Mouse (Mus musculus) embryonic facial prominence, embryonic 11.5 days (tissue): ENCODE results near the gene Limk2. TPM values are rescaled to one million over a fixed set of nuclear protein-coding genes. Genes with fewer than 3 reads are reported as not detected.

Source experiments
- ATAC-seq: fragments of 200-750 bp; cut with Nextera tagmentation; replicated peaks from 2 replicates; pipeline ENCODE4 v1.8.0; 2017; ENCODE audit warnings: low read depth; ENCODE audit not compliant: insufficient number of reproducible peaks, low FRiP score, low TSS enrichment
- DNase-seq: peaks from one replicate; pipeline ENCODE4 v3.0.0-alpha.2; 2015; ENCODE audit warnings: low spot score
- H3K27ac ChIP-seq: fragments of 300-500 bp; sonication (generic); replicated peaks from 2 replicates; pipeline ENCODE4 v1.5.1; 2014; ENCODE audit warnings: mild to moderate bottlenecking, low read depth, low read length, control low read depth
- H3K27me3 ChIP-seq: fragments of 300-500 bp; sonication (generic); 2 replicates; pipeline ENCODE4 v1.6.1; 2014; ENCODE audit warnings: mild to moderate bottlenecking, low read length, moderate library complexity, mixed read lengths; ENCODE audit not compliant: control insufficient read depth, insufficient read depth
- H3K36me3 ChIP-seq: fragments of 300-500 bp; sonication (generic); replicated peaks from 2 replicates; pipeline ENCODE4 v1.6.1; 2014; ENCODE audit warnings: low read depth, mild to moderate bottlenecking, low read length, moderate library complexity, mixed read lengths; ENCODE audit not compliant: control insufficient read depth, insufficient read depth
- H3K4me1 ChIP-seq: fragments of 300-500 bp; sonication (generic); 2 replicates; pipeline ENCODE4 v1.6.1; 2014; ENCODE audit warnings: low read length, mixed read lengths; ENCODE audit not compliant: control insufficient read depth, insufficient read depth
- H3K4me2 ChIP-seq: fragments of 300-500 bp; sonication (generic); 2 replicates; pipeline ENCODE4 v1.6.1; 2014; ENCODE audit warnings: low read depth, mild to moderate bottlenecking, control low read depth, low read length, moderate library complexity
- H3K4me3 ChIP-seq: fragments of 300-500 bp; sonication (generic); 2 replicates; pipeline ENCODE4 v1.5.1; 2014; ENCODE audit warnings: low read depth, low read length, control low read depth
- H3K9ac ChIP-seq: fragments of 300-500 bp; sonication (generic); replicated peaks from 2 replicates; pipeline ENCODE4 v1.6.1; 2014; ENCODE audit warnings: mild to moderate bottlenecking, control low read depth, low read length
- H3K9me3 ChIP-seq: fragments of 300-500 bp; sonication (generic); replicated peaks from 2 replicates; pipeline ENCODE4 v1.6.1; 2016; ENCODE audit warnings: mild to moderate bottlenecking, low read length, inconsistent platforms, mixed read lengths; ENCODE audit not compliant: control insufficient read depth
- WGBS: fragments of 180-500 bp; shearing (Covaris S2); extraction: QIAGEN DNeasy Blood & Tissue Kit; methylation state at CpG from one replicate; pipeline ENCODE4 v1.1.7; 2014; 5-methylcytosine and 5-hydroxymethylcytosine counted together
- polyA plus RNA-seq: library from polyadenylated mRNA; unstranded; fragments of >200 nt; fragmentation: Nextera tagmentation; extraction: Ambion mirVana; gene quantifications from 2 replicates; pipeline ENCODE4 v1.2.1, GENCODE M21; 2014

Gene Limk2
- polyA plus RNA-seq, 1 experiment from 2014 or later: 47.3 TPM

DNA sequence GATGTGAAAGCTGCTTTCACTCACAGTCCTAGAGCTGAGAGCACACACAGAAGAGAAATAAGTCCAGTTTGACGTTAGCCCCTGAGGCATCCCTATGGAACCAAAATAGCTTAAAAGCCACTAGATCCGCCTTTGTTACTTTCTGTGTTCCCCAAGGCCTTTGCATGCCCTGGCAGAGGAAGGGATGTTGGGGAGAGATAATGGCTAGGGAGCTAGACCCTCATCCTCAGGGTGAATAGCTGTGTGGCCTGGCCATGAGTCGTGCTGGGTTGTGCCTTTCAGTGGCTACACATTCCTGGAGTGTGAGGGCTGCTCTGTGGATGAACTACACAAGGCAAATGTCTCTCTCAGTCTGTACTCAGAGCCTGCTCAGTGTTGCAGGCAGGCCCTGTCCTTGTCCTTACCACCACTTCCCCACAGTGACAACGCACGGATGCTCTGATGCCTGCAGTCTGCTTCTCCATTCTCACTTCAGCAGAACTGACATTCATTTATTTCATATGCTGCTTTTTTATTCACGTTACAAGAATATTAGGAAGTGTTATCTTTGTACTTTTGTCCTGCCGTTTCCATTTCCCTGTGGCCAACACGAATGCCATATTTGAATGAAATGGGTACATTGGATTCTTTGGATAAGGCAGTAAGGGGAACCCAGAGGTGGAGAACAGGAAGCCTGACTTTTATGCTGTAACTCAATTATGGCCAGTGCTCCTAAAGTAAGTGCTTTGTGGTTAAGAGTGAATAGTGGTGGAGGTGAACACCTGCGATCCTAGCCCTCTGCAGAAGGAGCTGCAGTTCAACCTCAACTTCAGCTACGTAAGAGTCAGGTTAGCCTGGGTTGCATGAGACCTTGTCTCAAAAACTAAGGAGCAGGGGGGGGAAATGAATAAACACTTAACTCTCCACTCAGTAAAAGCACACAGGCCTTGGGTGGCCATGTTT lies 110.8 kb downstream of the Limk2 start:
- no peaks in the 10 kb centered on the region for H3K27me3 ChIP-seq
- no peak overlapping the region for H3K27ac ChIP-seq
- 87% methylated on average over 10 of the region's 10 CpGs for WGBS
- no peak overlapping the region for H3K4me2 ChIP-seq
- H3K4me3 ChIP-seq: no peak overlapping the region
- no peak overlapping the region for H3K9ac ChIP-seq
- peaks cover 44% of the 10 kb centered on the region for H3K36me3 ChIP-seq
- ATAC-seq (no peak), DNase-seq (no peak)
- H3K4me1 ChIP-seq: peaks cover 5% of the 10 kb centered on the region
- no peaks in the 10 kb centered on the region for H3K9me3 ChIP-seq

DNA sequence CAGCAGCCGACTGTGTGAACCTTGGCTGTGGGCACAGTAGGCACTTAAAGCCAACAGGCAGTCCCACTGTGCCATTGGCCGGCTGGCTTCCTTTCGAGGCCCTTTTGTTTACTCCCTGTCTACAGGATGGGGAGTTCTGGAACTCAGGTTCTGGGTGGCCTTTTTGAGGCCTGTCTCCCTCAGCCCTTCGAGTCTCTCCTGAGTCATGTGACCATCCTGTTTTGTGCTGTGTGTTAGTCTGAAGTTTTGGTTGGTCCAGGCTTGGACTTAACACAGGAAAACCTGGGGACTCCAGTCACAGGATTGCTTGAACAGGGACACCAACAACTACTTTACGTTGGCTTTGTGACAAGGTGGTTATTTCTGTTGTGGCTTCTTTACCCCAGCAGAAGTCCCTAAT lies 112.9 kb downstream of the Limk2 start:
- H3K4me1 ChIP-seq: peaks cover 5% of the 10 kb centered on the region
- DNase-seq: no peak
- WGBS: 74% methylated on average over 5 of the region's 5 CpGs

GRCm38 (mm10) chr11:3294641-3295040 lies 114.3 kb downstream of the Limk2 start:
- Histone ChIP-seq H3K9ac (no peak overlapping the region), H3K4me3 (no peak overlapping the region), H3K27me3 (no peaks in the 10 kb centered on the region), H3K36me3 (peaks cover 35% of the 10 kb centered on the region), H3K4me1 (peaks cover 5% of the 10 kb centered on the region), H3K27ac (no peak overlapping the region), H3K4me2 (peak overlapping the region; percentile 98; the same call in 1 of the 2 replicates), H3K9me3 (no peaks in the 10 kb centered on the region)
- ATAC-seq (no peak), DNase-seq (no peak)
- WGBS: 78% methylated on average over 2 of the region's 2 CpGs

More for the DNA sequence above, 112.9 kb downstream of the Limk2 start:
- Histone ChIP-seq H3K36me3 (peaks cover 44% of the 10 kb centered on the region), H3K27ac (no peak overlapping the region), H3K9ac (no peak overlapping the region), H3K4me2 (no peak overlapping the region), H3K4me3 (no peak overlapping the region), H3K9me3 (no peaks in the 10 kb centered on the region), H3K27me3 (no peaks in the 10 kb centered on the region)
- no peak for ATAC-seq

Other genes starting within 250 kb of the Limk2 start
- 6.5 and 8.4 TPM in 2 replicates for gene Sfi1, start 215.7 kb downstream of the Limk2 start, polyA plus RNA-seq
- 61.0 and 61.8 TPM in 2 replicates for gene Eif4enif1, start 206.8 kb downstream of the Limk2 start, polyA plus RNA-seq
- gene Drg1, start 142.8 kb downstream of the Limk2 start, polyA plus RNA-seq: 294 and 301 TPM in 2 replicates
- 72.6 and 73.2 TPM in 2 replicates for gene Patz1, start 120.3 kb downstream of the Limk2 start, polyA plus RNA-seq
- gene Pik3ip1, start 78.8 kb downstream of the Limk2 start, polyA plus RNA-seq: 10.5 and 10.6 TPM in 2 replicates
- gene Rnf185, start 43.2 kb upstream of the Limk2 start, polyA plus RNA-seq: 48.1 and 50.7 TPM in 2 replicates
- gene Pla2g3, start 79.1 kb upstream of the Limk2 start, polyA plus RNA-seq: 0.41 and 0.45 TPM in 2 replicates
- 0.32 and 0.39 TPM in 2 replicates for gene Inpp5j, start 95.6 kb upstream of the Limk2 start, polyA plus RNA-seq
- gene Selenom, start 105.5 kb upstream of the Limk2 start, polyA plus RNA-seq: 60.3 and 64.4 TPM in 2 replicates
- gene Smtn, start 131.4 kb upstream of the Limk2 start, polyA plus RNA-seq: 30.7 and 32.1 TPM in 2 replicates
- 28.9 and 30.5 TPM in 2 replicates for gene Morc2a, start 240.0 kb upstream of the Limk2 start, polyA plus RNA-seq